Mouse (Mus musculus): ENCODE measurements around the gene Emc4. TPM values are rescaled to one million over a fixed set of nuclear protein-coding genes. Genes with fewer than 3 reads are reported as not detected.

Emc4 gene
- total and polyA plus RNA-seq, 3 experiments = 171 to 201 TPM; not detected in 1

DNA sequence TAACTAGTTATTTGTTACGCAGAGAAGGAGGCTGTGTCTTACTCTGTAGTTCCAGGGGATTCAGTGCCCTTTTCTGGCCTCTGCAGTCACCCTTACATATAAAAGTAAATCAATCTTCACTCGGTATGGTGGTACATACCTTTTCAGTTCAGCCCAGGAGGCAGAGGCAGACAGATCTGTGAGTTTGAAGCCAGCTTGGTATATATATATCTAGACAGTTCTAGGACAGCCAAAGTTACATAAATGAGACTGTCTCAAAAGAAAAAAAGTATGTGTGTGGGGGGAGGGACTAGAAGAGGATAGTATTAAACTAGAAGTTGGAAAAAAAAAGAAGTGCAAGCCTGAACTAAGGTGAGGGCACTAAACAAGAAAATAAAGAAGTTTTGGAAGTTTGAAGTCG is 19.6 kb downstream of the Emc4 start:
- no peaks in the 10 kb centered on the region for H3K79me2 ChIP-seq (ENCODE audit: control insufficient read depth, insufficient read depth, low read length, poor library complexity)
- TF ChIP-seq CTCF (IDR thresholded peaks at IDR 0.05 in 2 of 3, conservative IDR thresholded peaks at IDR 0.05 in 1 of 3; ENCODE audit: control insufficient read depth in 1 of 3, insufficient read depth in 1 of 3, low read depth in 2 of 3, low read length in 3 of 3, poor library complexity in 1 of 3, severe bottlenecking in 1 of 3) (no peak), ZC3H11A (IDR thresholded peaks at IDR 0.05; ENCODE audit: low read depth, low read length) (no peak), KAT2A (conservative IDR thresholded peaks at IDR 0.05; ENCODE audit: low read depth, low read length) (no peak)
- DNase-seq (ENCODE audit: low read depth, low spot score) = no peak
- H3K9me3 ChIP-seq (replicated peaks; ENCODE audit: insufficient read depth, low read length) = no peaks in the 10 kb centered on the region
- no peak overlapping the region for H3K27ac ChIP-seq (ENCODE audit: control insufficient read depth, low read depth, low read length)
- H3K9ac ChIP-seq (ENCODE audit: control insufficient read depth, low read depth, low read length, poor library complexity, severe bottlenecking) = no peak overlapping the region
- H3K36me3 ChIP-seq (ENCODE audit: control insufficient read depth in 1 of 2, insufficient read depth in 2 of 2, low read length in 2 of 2) = peaks cover 0 to 20% of the 10 kb centered on the region in 2 experiments; a peak in 2 of 4 replicates
- H3K4me3 ChIP-seq (ENCODE audit: control insufficient read depth in 1 of 2, insufficient read depth in 1 of 2, low read depth in 2 of 2, low read length in 2 of 2) = no peak overlapping the region
- H3K4me1 ChIP-seq (ENCODE audit: control insufficient read depth in 1 of 2, insufficient read depth in 2 of 2, low read length in 2 of 2) = no peaks in the 10 kb centered on the region
- H3K27me3 ChIP-seq (ENCODE audit: control insufficient read depth in 1 of 2, insufficient read depth in 2 of 2, low read length in 2 of 2) = no peaks in the 10 kb centered on the region

GRCm38 (mm10) chr2:112341117-112341516 is 26.7 kb downstream of the Emc4 start:
- Histone ChIP-seq H3K4me1 (ENCODE audit: control insufficient read depth in 1 of 2, insufficient read depth in 2 of 2, low read length in 2 of 2) (no peaks in the 10 kb centered on the region), H3K9ac (ENCODE audit: control insufficient read depth, low read depth, low read length, poor library complexity, severe bottlenecking) (no peak overlapping the region), H3K79me2 (ENCODE audit: control insufficient read depth, insufficient read depth, low read length, poor library complexity) (no peaks in the 10 kb centered on the region), H3K4me3 (ENCODE audit: control insufficient read depth in 1 of 2, insufficient read depth in 1 of 2, low read depth in 2 of 2, low read length in 2 of 2) (no peak overlapping the region), H3K9me3 (replicated peaks; ENCODE audit: insufficient read depth, low read length) (no peaks in the 10 kb centered on the region), H3K27ac (ENCODE audit: control insufficient read depth, low read depth, low read length) (no peak overlapping the region), H3K27me3 (ENCODE audit: control insufficient read depth in 1 of 2, insufficient read depth in 2 of 2, low read length in 2 of 2) (no peaks in the 10 kb centered on the region), H3K36me3 (ENCODE audit: control insufficient read depth in 1 of 2, insufficient read depth in 2 of 2, low read length in 2 of 2) (peaks cover 0 to 8% of the 10 kb centered on the region in 2 experiments; a peak in 2 of 4 replicates)
- no peak for DNase-seq (ENCODE audit: low read depth, low spot score)
- TF ChIP-seq MYB (IDR thresholded peaks at IDR 0.05; ENCODE audit: low read depth, low read length) (no peak), ZNF384 (IDR thresholded peaks at IDR 0.05; ENCODE audit: low read depth, low read length) (no peak), BHLHE40 (IDR thresholded peaks at IDR 0.05; ENCODE audit: borderline replicate concordance, low read depth, low read length) (no peak), ZKSCAN1 (IDR thresholded peaks at IDR 0.05; ENCODE audit: low read depth, low read length) (no peak), POLR2AphosphoS2 (IDR thresholded peaks at IDR 0.05; ENCODE audit: low read length) (no peak), USF1 (IDR thresholded peaks at IDR 0.05; ENCODE audit: low read depth, low read length) (no peak), MAZ (IDR thresholded peaks at IDR 0.05; ENCODE audit: low read depth, low read length) (no peak), CHD1 (IDR thresholded peaks at IDR 0.05; ENCODE audit: low read depth, low read length) (no peak), MXI1 (IDR thresholded peaks at IDR 0.05; ENCODE audit: low read depth, low read length) (no peak), ZMIZ1 (IDR thresholded peaks at IDR 0.05; ENCODE audit: low read depth, low read length) (no peak), ZC3H11A (IDR thresholded peaks at IDR 0.05; ENCODE audit: low read depth, low read length) (no peak), RCOR1 (IDR thresholded peaks at IDR 0.05; ENCODE audit: low read depth, low read length) (no peak), MAFK (IDR thresholded peaks at IDR 0.05; ENCODE audit: borderline replicate concordance, low read depth, low read length) (no peak), MYC (IDR thresholded peaks at IDR 0.05; ENCODE audit: low read depth, low read length) (no peak)
